Mouse (Mus musculus) kidney, embryonic 16.5 days (tissue): Measurements from ENCODE around the gene Fnip2. TPM values are rescaled to one million over a fixed set of nuclear protein-coding genes. Genes with fewer than 3 reads are reported as not detected.

Experiments
- ATAC-seq: fragments of 200-750 bp; cut with Nextera tagmentation; 2 replicates; pipeline ENCODE4 v1.8.0; 2017; ENCODE audit warnings: moderate TSS enrichment; ENCODE audit not compliant: low FRiP score, low TSS enrichment
- H3K27ac ChIP-seq: fragments of 300-500 bp; sonication (generic); 2 replicates; pipeline ENCODE4 v1.5.1; 2014; ENCODE audit warnings: low read length
- H3K27me3 ChIP-seq: fragments of 300-500 bp; sonication (generic); 2 replicates; pipeline ENCODE4 v1.6.1; 2014; ENCODE audit warnings: low read length, control low read depth, mixed read lengths; ENCODE audit not compliant: insufficient read depth
- H3K36me3 ChIP-seq: fragments of 300-500 bp; sonication (generic); 2 replicates; pipeline ENCODE4 v1.6.1; 2014; ENCODE audit warnings: low read length, control low read depth, mixed read lengths; ENCODE audit not compliant: insufficient read depth
- H3K4me1 ChIP-seq: fragments of 300-500 bp; sonication (generic); 2 replicates; pipeline ENCODE4 v1.6.1; 2014; ENCODE audit warnings: low read length, control low read depth, mixed read lengths; ENCODE audit not compliant: insufficient read depth
- H3K4me2 ChIP-seq: fragments of 300-500 bp; sonication (generic); replicated peaks from 2 replicates; pipeline ENCODE4 v1.6.1; 2014; ENCODE audit warnings: low read depth, low read length
- H3K4me3 ChIP-seq: fragments of 300-500 bp; sonication (generic); 2 replicates; pipeline ENCODE4 v1.5.1; 2014; ENCODE audit warnings: mild to moderate bottlenecking, low read length
- H3K9ac ChIP-seq: fragments of 300-500 bp; sonication (generic); replicated peaks from 2 replicates; pipeline ENCODE4 v1.6.1; 2014; ENCODE audit warnings: low read length
- H3K9me3 ChIP-seq: fragments of 300-500 bp; sonication (generic); 2 replicates; pipeline ENCODE4 v1.6.1; 2016; ENCODE audit warnings: low read length, control low read depth
- WGBS: fragments of 180-500 bp; shearing (Covaris S2); extraction: QIAGEN DNeasy Blood & Tissue Kit; methylation state at CpG from one replicate; pipeline ENCODE4 v1.1.7; 2014; 5-methylcytosine and 5-hydroxymethylcytosine counted together
- polyA plus RNA-seq: library from polyadenylated mRNA; unstranded; fragments of >200 nt; fragmentation: Nextera tagmentation; extraction: Ambion mirVana; gene quantifications from 2 replicates; pipeline ENCODE4 v1.2.1, GENCODE M21; 2015

Gene Fnip2
- polyA plus RNA-seq, 1 experiment from 2014 or later, result 3.2 TPM

DNA sequence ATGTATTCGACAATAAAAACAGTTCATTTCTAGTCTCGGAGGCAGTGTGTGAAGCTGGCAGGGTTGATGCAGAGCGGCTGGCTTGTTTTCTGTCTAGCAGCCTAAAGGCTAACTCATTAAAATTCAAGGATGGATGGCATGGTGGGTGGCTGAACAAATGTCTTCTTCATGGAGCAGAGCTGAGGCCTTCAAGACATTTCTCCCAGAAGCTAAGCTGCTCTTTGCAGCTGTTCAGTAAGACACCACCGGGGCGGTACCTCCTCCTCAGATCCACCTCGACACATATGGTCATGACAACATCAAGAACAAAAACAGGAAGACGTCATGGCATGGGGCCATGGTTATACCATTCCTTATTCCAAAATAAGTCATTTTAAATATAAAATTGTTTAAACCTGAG, 131.4 kb downstream of the Fnip2 start:
- Histone ChIP-seq H3K36me3 (no peaks in the 10 kb centered on the region), H3K27me3 (no peaks in the 10 kb centered on the region), H3K4me1 (no peaks in the 10 kb centered on the region), H3K4me2 (no peak overlapping the region), H3K4me3 (no peak overlapping the region), H3K9me3 (no peaks in the 10 kb centered on the region), H3K27ac (no peak overlapping the region), H3K9ac (no peak overlapping the region)
- WGBS, result 81% methylated on average over 7 of the region's 7 CpGs
- no peak for ATAC-seq

DNA sequence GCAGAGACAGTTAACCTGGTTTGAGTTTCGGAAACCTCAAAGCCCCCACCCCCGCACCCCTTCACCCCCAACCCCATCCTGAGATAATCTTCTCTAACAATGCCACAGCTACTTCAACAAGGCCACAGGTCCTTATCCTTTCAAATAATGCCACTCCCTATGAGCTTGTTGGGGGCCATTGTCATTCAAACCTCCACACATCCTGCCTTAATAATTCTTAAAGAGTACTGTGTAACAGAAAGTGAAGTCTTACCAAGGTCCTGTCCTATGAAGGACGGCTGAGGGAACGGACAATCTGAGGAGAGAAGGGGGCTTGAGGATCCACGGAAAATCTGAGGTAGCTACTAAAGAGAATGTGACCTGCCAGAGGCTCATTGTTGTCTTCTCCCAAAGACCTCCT, 132.6 kb downstream of the Fnip2 start:
- no peak for ATAC-seq
- H3K9ac ChIP-seq, result no peak overlapping the region
- WGBS, result 72% methylated on average over 5 of the region's 5 CpGs

DNA sequence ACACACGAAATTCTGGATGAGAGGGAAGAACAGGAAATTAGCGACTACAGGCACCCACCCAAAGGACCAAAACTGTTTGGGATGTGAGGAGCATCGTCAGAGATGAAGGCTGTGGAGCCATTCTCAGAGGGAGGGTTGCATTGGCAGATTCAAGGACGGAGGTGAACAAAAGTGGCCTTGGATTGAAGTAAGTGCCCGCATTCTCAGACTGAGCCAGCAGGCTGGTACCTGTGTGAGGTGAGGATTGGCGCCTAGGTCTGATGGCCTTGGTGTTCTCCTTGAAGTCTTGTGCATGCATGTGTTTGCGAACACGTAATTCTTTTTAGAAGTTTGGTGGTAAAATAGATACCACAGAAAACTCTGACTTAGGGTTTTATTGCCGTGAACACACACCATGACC, 133.2 kb downstream of the Fnip2 start:
- ATAC-seq, result no peak
- Histone ChIP-seq H3K27me3 (no peaks in the 10 kb centered on the region), H3K9ac (no peak overlapping the region), H3K4me2 (no peak overlapping the region), H3K36me3 (no peaks in the 10 kb centered on the region), H3K27ac (no peak overlapping the region), H3K9me3 (no peaks in the 10 kb centered on the region), H3K4me3 (no peak overlapping the region), H3K4me1 (no peaks in the 10 kb centered on the region)
- 84% methylated on average over 9 of the region's 9 CpGs for WGBS

More for the DNA sequence above, 132.6 kb downstream of the Fnip2 start:
- H3K4me2 ChIP-seq, result no peak overlapping the region
- no peaks in the 10 kb centered on the region for H3K4me1 ChIP-seq
- no peak overlapping the region for H3K27ac ChIP-seq
- H3K9me3 ChIP-seq, result no peaks in the 10 kb centered on the region
- H3K27me3 ChIP-seq, result no peaks in the 10 kb centered on the region
- no peak overlapping the region for H3K4me3 ChIP-seq
- H3K36me3 ChIP-seq, result no peaks in the 10 kb centered on the region

DNA sequence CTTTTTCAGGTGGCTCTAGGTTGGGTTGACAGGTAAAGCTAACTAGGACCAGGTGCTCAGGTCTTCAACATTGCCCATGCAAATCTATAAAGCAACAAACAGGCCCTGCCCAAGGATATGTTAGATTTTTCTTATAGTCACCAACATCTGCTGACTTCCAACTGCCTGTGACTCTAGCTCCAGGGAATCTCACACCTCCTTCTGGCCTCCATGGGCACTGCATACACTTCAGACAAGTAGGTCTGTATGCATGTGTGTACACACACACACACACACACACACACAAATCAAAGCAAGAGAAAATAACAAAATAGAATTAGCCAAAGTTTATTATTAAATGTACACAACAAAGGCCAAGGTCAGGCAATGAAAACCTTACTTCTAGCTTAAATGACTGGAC, 134.0 kb downstream of the Fnip2 start:
- ATAC-seq, result no peak
- no peak overlapping the region for H3K9ac ChIP-seq
- no peak overlapping the region for H3K27ac ChIP-seq
- no peak overlapping the region for H3K4me2 ChIP-seq
- no peaks in the 10 kb centered on the region for H3K27me3 ChIP-seq
- H3K4me3 ChIP-seq, result no peak overlapping the region
- no peaks in the 10 kb centered on the region for H3K4me1 ChIP-seq
- H3K36me3 ChIP-seq, result no peaks in the 10 kb centered on the region
- no peaks in the 10 kb centered on the region for H3K9me3 ChIP-seq

DNA sequence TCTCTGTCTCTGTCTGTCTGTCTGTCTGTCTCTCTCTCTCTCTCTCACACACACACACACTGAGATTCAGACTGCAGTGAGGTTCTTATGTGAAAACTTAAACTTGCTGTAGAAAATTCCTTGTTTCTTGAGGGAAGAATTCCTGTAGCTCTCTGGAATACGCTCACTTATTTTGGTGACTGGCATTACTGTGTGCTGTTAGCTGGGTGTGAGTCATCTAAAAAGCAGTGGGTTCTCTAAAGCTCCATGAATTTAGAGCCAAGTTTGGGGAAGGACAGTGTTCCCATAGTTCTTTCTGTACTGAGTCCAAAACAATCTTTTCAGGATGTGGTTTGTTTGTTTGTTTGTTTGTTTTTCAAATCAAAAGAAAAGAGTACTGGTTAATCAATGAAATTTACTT, 142.2 kb downstream of the Fnip2 start:
- no peaks in the 10 kb centered on the region for H3K9me3 ChIP-seq
- H3K36me3 ChIP-seq, result no peaks in the 10 kb centered on the region
- H3K27ac ChIP-seq, result no peak overlapping the region
- no peaks in the 10 kb centered on the region for H3K4me1 ChIP-seq
- WGBS, result 75% methylated on average over 1 of the region's 1 CpGs
- H3K4me3 ChIP-seq, result no peak overlapping the region
- no peak for ATAC-seq
- H3K9ac ChIP-seq, result no peak overlapping the region
- no peaks in the 10 kb centered on the region for H3K27me3 ChIP-seq
- H3K4me2 ChIP-seq, result no peak overlapping the region

DNA sequence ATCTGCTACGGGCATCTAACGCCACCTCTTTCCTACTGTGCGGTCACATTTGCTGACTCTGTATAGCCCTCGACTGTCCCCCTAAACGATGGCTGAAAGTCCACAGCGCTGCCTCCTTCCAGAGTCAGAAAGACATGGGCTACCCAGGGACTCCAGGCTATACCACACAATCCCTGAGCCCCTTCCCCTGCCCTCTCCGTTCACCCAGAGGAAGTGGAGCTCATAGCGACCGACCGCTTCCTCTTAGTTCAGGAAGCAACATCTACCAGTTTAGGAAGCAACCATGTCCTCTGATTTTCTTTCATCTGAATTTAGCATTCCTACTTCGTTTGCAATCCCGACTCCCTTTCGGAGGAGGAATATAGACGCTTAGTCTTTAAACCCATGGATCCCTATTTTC, 148.7 kb downstream of the Fnip2 start:
- ATAC-seq, result no peak

DNA sequence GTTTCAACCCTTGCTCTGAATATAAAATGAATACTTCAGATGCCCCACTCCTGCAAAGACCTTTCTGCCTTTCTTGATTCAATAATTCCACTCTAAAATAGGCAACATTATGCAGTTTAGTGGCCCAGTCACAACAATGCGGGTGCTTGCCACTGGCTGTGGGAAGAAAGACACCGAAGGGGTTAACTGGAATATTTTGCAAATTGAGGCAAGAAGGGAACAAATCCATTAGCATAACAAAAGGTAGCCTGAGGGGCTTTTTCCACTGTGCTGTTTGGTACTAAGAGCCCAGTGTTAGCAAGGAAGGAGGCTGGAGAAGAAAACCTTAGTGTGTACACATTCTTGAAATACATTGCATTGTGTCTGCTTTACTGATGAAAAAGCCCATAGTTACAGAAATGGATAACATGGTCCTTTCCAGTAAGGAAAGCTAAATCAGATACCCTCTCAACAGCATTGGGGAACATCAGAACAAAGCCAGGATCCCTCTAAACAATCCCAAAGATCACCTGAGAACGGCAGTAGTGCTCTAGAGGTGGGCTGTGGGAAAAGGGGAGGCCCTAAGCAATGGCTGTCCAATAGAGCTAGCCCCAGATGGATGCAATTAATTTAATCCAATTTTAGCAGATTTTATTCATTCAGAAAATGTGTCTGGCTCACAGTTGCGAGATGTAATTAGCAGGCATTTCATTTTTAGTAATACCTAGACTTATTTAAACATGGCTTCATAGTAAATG, 150.5 kb downstream of the Fnip2 start:
- Histone ChIP-seq H3K27me3 (no peaks in the 10 kb centered on the region), H3K9ac (no peak overlapping the region), H3K4me3 (no peak overlapping the region), H3K36me3 (no peaks in the 10 kb centered on the region), H3K9me3 (no peaks in the 10 kb centered on the region), H3K4me2 (no peak overlapping the region), H3K27ac (no peak overlapping the region), H3K4me1 (peaks cover 1% of the 10 kb centered on the region; the same call in 1 of the 2 replicates)
- ATAC-seq, result no peak
- WGBS, result 64% methylated on average over 4 of the region's 4 CpGs

More for the DNA sequence above, 148.7 kb downstream of the Fnip2 start:
- no peaks in the 10 kb centered on the region for H3K9me3 ChIP-seq
- WGBS, result 81% methylated on average over 14 of the region's 14 CpGs
- H3K27me3 ChIP-seq, result no peaks in the 10 kb centered on the region
- no peak overlapping the region for H3K4me3 ChIP-seq
- no peaks in the 10 kb centered on the region for H3K4me1 ChIP-seq
- no peaks in the 10 kb centered on the region for H3K36me3 ChIP-seq
- no peak overlapping the region for H3K4me2 ChIP-seq
- H3K9ac ChIP-seq, result no peak overlapping the region
- H3K27ac ChIP-seq, result no peak overlapping the region

DNA sequence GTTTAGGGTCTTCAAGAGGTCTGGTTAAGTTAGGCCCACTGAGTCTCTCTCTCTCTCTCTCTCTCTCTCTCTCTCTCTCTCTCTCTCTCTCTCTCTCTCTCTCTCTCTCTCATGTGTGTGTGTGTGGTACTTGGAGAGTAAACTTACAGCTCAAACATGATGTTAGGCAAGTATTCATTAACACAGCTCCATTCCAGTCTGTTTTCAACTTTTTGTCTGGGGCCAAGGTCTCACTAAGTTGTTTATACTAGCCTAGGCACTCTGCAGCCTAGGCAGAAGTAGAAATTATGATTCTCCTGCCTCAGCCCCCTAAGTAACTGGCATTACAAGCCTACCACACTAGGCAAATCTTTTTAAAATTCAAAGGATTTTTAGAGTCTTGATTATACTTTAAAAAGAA, 151.7 kb downstream of the Fnip2 start:
- Histone ChIP-seq H3K27me3 (no peaks in the 10 kb centered on the region), H3K27ac (no peak overlapping the region)
- no peak for ATAC-seq

DNA sequence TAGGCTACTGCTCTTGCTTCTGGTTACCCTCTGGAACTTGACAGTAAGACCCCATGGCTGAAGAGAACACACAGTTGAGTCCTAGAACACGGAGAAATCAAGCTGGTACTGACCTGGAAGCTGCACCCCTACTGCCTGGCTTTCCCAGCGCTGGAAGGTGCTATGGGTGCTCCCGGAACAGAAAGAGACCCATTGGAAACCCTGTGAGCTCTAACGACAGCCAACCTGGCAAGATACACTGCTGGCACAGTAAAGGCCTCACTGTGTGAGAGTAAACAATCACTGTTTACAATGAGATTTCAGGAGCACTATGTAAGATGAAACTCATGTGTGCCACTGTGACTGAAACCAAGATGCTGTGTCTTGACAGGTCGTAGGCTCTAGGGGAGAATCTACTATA, 152.5 kb downstream of the Fnip2 start:
- 78% methylated on average over 5 of the region's 5 CpGs for WGBS
- H3K4me2 ChIP-seq, result no peak overlapping the region
- no peaks in the 10 kb centered on the region for H3K27me3 ChIP-seq
- no peak overlapping the region for H3K4me3 ChIP-seq
- no peak overlapping the region for H3K27ac ChIP-seq
- no peak for ATAC-seq
- H3K36me3 ChIP-seq, result no peaks in the 10 kb centered on the region
- H3K4me1 ChIP-seq, result peaks cover 14% of the 10 kb centered on the region
- H3K9me3 ChIP-seq, result no peaks in the 10 kb centered on the region
- no peak overlapping the region for H3K9ac ChIP-seq

More for the DNA sequence above, 151.7 kb downstream of the Fnip2 start:
- Histone ChIP-seq H3K9me3 (no peaks in the 10 kb centered on the region), H3K9ac (no peak overlapping the region), H3K4me1 (peaks cover 6% of the 10 kb centered on the region), H3K4me2 (no peak overlapping the region), H3K36me3 (no peaks in the 10 kb centered on the region), H3K4me3 (no peak overlapping the region)

DNA sequence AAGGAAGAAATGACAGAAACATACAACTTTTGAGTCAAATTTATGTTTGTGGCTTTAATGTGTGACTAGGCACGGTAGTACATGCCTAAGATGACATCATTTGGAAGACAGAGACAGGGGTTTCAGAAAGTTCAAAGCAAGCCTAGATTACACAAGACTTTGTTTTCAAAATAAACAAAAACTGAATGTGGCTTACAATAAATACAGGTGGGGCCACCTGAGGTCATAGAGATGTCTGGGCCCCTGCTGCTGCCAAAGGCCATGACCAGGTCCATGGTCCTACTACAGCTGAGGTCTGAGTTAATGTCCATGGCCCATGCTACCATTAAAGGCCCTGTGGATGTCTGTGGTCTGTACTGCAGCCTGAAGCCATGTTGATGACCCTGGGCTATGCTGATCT, 154.1 kb downstream of the Fnip2 start:
- WGBS, result 68% methylated on average over 1 of the region's 1 CpGs
- ATAC-seq, result no peak
- no peak overlapping the region for H3K4me2 ChIP-seq
- no peak overlapping the region for H3K27ac ChIP-seq
- H3K27me3 ChIP-seq, result no peaks in the 10 kb centered on the region
- no peak overlapping the region for H3K9ac ChIP-seq
- H3K4me1 ChIP-seq, result peaks cover 19% of the 10 kb centered on the region
- no peaks in the 10 kb centered on the region for H3K36me3 ChIP-seq
- no peak overlapping the region for H3K4me3 ChIP-seq
- no peaks in the 10 kb centered on the region for H3K9me3 ChIP-seq
